Mouse (Mus musculus) kidney, adult 2 months (tissue): Measurements from ENCODE around the gene Srf.

Experiments used
- CTCF ChIP-seq: fragments of 200-500 bp; conservative IDR thresholded peaks from 2 replicates; pipeline ENCODE4 v1.5.1; 2011; ENCODE audit warnings: low read depth, mild to moderate bottlenecking, control low read depth, low read length, moderate library complexity, mixed read lengths; ENCODE audit not compliant: insufficient read depth, insufficient read length
- POLR2A ChIP-seq: fragments of 200-500 bp; IDR thresholded peaks from one replicate; pipeline ENCODE4 v1.6.1; 2011; ENCODE audit warnings: low read depth, low read length, control low read depth

- TF ChIP-seq CTCF (no peak), POLR2A (no peak)
These were observed 47.3 kb upstream of the Srf start for GRCm38 (mm10) chr17:46603229-46603628.
